Mouse (Mus musculus) heart, postnatal 0 days (tissue): Measurements from ENCODE around the gene Olfr282. TPM values are rescaled to one million over a fixed set of nuclear protein-coding genes. Genes with fewer than 3 reads are reported as not detected.

Source experiments
- ATAC-seq: fragments of 200-750 bp; cut with Nextera tagmentation; 2 replicates; pipeline ENCODE4 v1.8.0; 2017; ENCODE audit warnings: low read depth, moderate number of reproducible peaks, moderate library complexity; ENCODE audit not compliant: insufficient read depth
- DNase-seq: peaks from one replicate; pipeline ENCODE4 v3.0.0-alpha.2; 2016; ENCODE audit warnings: low spot score
- H3K27ac ChIP-seq: fragments of 300-500 bp; sonication (generic); 2 replicates; pipeline ENCODE4 v1.5.1; 2014; ENCODE audit warnings: low read depth, mild to moderate bottlenecking
- H3K27me3 ChIP-seq: fragments of 300-500 bp; sonication (generic); 2 replicates; pipeline ENCODE4 v1.6.1; 2014; ENCODE audit warnings: low read length, mixed read lengths; ENCODE audit not compliant: control insufficient read depth, insufficient read depth
- H3K36me3 ChIP-seq: fragments of 300-500 bp; sonication (generic); replicated peaks from 2 replicates; pipeline ENCODE4 v1.6.1; 2014; ENCODE audit warnings: low read length, mixed read lengths; ENCODE audit not compliant: control insufficient read depth, insufficient read depth
- H3K4me1 ChIP-seq: fragments of 300-500 bp; sonication (generic); 2 replicates; pipeline ENCODE4 v1.6.1; 2014; ENCODE audit warnings: antibody characterized with exemption; ENCODE audit not compliant: control insufficient read depth, insufficient read depth
- H3K4me2 ChIP-seq: fragments of 300-500 bp; sonication (generic); 2 replicates; pipeline ENCODE4 v1.6.1; 2014; ENCODE audit warnings: low read depth, mild to moderate bottlenecking, low read length, moderate library complexity
- H3K4me3 ChIP-seq: fragments of 300-500 bp; sonication (generic); 2 replicates; pipeline ENCODE4 v1.5.1; 2014; ENCODE audit warnings: low read depth, low read length
- H3K9ac ChIP-seq: fragments of 300-500 bp; sonication (generic); replicated peaks from 2 replicates; pipeline ENCODE4 v1.6.1; 2014; ENCODE audit warnings: low read depth, low read length, mixed read lengths
- H3K9me3 ChIP-seq: fragments of 300-500 bp; sonication (generic); replicated peaks from 2 replicates; pipeline ENCODE4 v1.6.1; 2016; ENCODE audit warnings: low read length; ENCODE audit not compliant: control insufficient read depth
- CTCF ChIP-seq: IDR thresholded peaks from 2 replicates; pipeline ENCODE4 v1.5.1; 2016; ENCODE audit warnings: antibody characterized with exemption, control low read depth, low read depth
- EP300 ChIP-seq: IDR thresholded peaks from 2 replicates; pipeline ENCODE4 v1.6.1; 2016; ENCODE audit warnings: antibody characterized with exemption, low read depth
- WGBS: fragments of 180-500 bp; shearing (Covaris S2); extraction: QIAGEN DNeasy Blood & Tissue Kit; methylation state at CpG from one replicate; pipeline ENCODE4 v1.1.7; 2014; 5-methylcytosine and 5-hydroxymethylcytosine counted together
- polyA plus RNA-seq: library from polyadenylated mRNA; unstranded; fragments of >200 nt; fragmentation: Nextera tagmentation; extraction: Ambion mirVana; gene quantifications from 2 replicates; pipeline ENCODE4 v1.2.1, GENCODE M21; 2015
- total RNA-seq: library from RNA; depleted of rRNA; stranded (reverse); fragments of >200 nt; gene quantifications from 2 replicates; pipeline ENCODE4 v1.2.3, GENCODE M21; 2014; ENCODE audit warnings: low replicate concordance; rRNA removed

Olfr282 gene
- total and polyA plus RNA-seq, 2 experiments from 2014 or later = not detected

- 89% methylated on average over 8 of the region's 8 CpGs for WGBS
- no peak overlapping the region for H3K4me2 ChIP-seq
- H3K27ac ChIP-seq = no peak overlapping the region
- H3K27me3 ChIP-seq = no peaks in the 10 kb centered on the region
- no peak for TF ChIP-seq CTCF
- no peak for TF ChIP-seq EP300
- H3K9me3 ChIP-seq = no peaks in the 10 kb centered on the region
- H3K4me1 ChIP-seq = no peaks in the 10 kb centered on the region
- no peak overlapping the region for H3K4me3 ChIP-seq
- H3K36me3 ChIP-seq = no peaks in the 10 kb centered on the region
- no peak for ATAC-seq
- DNase-seq = no peak
- H3K9ac ChIP-seq = no peak overlapping the region
Observed at GRCm38 (mm10) chr15:98486433-98487021, 55.5 kb downstream of the Olfr282 start.

Other genes starting within 250 kb of the Olfr282 start
- gene Olfr288, start 235.7 kb upstream of the Olfr282 start, total RNA-seq = not detected in 2 replicates
- not detected in 2 replicates for gene Olfr288, start 235.7 kb upstream of the Olfr282 start, polyA plus RNA-seq
- not detected in 2 replicates for gene Gm44579, start 210.2 kb upstream of the Olfr282 start, total RNA-seq
- gene Gm44579, start 210.2 kb upstream of the Olfr282 start, polyA plus RNA-seq = not detected in 2 replicates
- gene Olfr287, start 210.2 kb upstream of the Olfr282 start, total RNA-seq = not detected in 2 replicates
- gene Olfr287, start 210.2 kb upstream of the Olfr282 start, polyA plus RNA-seq = not detected in 2 replicates
- gene Olfr286, start 196.8 kb upstream of the Olfr282 start, total RNA-seq = not detected in 2 replicates
- gene Olfr286, start 196.8 kb upstream of the Olfr282 start, polyA plus RNA-seq = not detected in 2 replicates
- not detected in 2 replicates for gene H1fnt, start 173.9 kb upstream of the Olfr282 start, total RNA-seq
- not detected in 2 replicates for gene H1fnt, start 173.9 kb upstream of the Olfr282 start, polyA plus RNA-seq
- gene Zfp641, start 135.1 kb upstream of the Olfr282 start, total RNA-seq = 2.3 and 3.6 TPM in 2 replicates
- 1.5 and 1.6 TPM in 2 replicates for gene Zfp641, start 135.1 kb upstream of the Olfr282 start, polyA plus RNA-seq
- gene Olfr285, start 113.9 kb upstream of the Olfr282 start, total RNA-seq = not detected in 2 replicates
- gene Olfr285, start 113.9 kb upstream of the Olfr282 start, polyA plus RNA-seq = not detected in 2 replicates
- gene Olfr284, start 90.2 kb upstream of the Olfr282 start, total RNA-seq = not detected in 2 replicates
- gene Olfr284, start 90.2 kb upstream of the Olfr282 start, polyA plus RNA-seq = not detected in 2 replicates
- not detected in 2 replicates for gene Olfr283, start 50.3 kb upstream of the Olfr282 start, total RNA-seq
- not detected in 2 replicates for gene Olfr283, start 50.3 kb upstream of the Olfr282 start, polyA plus RNA-seq
- gene Olfr281, start 21.4 kb downstream of the Olfr282 start, total RNA-seq = not detected in 2 replicates
- gene Olfr281, start 21.4 kb downstream of the Olfr282 start, polyA plus RNA-seq = not detected in 2 replicates
- gene OR5BS1P, start 38.7 kb downstream of the Olfr282 start, total RNA-seq = not detected in 2 replicates
- not detected in 2 replicates for gene OR5BS1P, start 38.7 kb downstream of the Olfr282 start, polyA plus RNA-seq
- not detected in 2 replicates for gene Lalba, start 51.5 kb downstream of the Olfr282 start, total RNA-seq
- gene Lalba, start 51.5 kb downstream of the Olfr282 start, polyA plus RNA-seq = 0.26 and 0.36 TPM in 2 replicates
- not detected in 2 replicates for gene Olfr279, start 61.2 kb downstream of the Olfr282 start, total RNA-seq
- not detected in 2 replicates for gene Olfr279, start 61.2 kb downstream of the Olfr282 start, polyA plus RNA-seq
- 58.7 and 62.3 TPM in 2 replicates for gene Kansl2, start 103.0 kb downstream of the Olfr282 start, total RNA-seq
- gene Kansl2, start 103.0 kb downstream of the Olfr282 start, polyA plus RNA-seq = 60.7 and 73.1 TPM in 2 replicates
- gene Ccnt1, start 139.7 kb downstream of the Olfr282 start, total RNA-seq = 20.0 and 32.8 TPM in 2 replicates
- 21.4 and 22.3 TPM in 2 replicates for gene Ccnt1, start 139.7 kb downstream of the Olfr282 start, polyA plus RNA-seq
- not detected in 2 replicates for gene 4930415O20Rik, start 139.8 kb downstream of the Olfr282 start, total RNA-seq
- 0.30 TPM in 1 of 2 replicates, not detected in the other for gene 4930415O20Rik, start 139.8 kb downstream of the Olfr282 start, polyA plus RNA-seq
- 200 and 216 TPM in 2 replicates for gene Adcy6, start 178.9 kb downstream of the Olfr282 start, total RNA-seq
- gene Adcy6, start 178.9 kb downstream of the Olfr282 start, polyA plus RNA-seq = 29.2 and 33.5 TPM in 2 replicates
- gene Cacnb3, start 199.6 kb downstream of the Olfr282 start, total RNA-seq = 15.6 and 19.4 TPM in 2 replicates
- 5.7 and 6.1 TPM in 2 replicates for gene Cacnb3, start 199.6 kb downstream of the Olfr282 start, polyA plus RNA-seq
- 25.1 and 32.7 TPM in 2 replicates for gene Ddx23, start 231.7 kb downstream of the Olfr282 start, total RNA-seq
- 11.8 and 12.9 TPM in 2 replicates for gene Ddx23, start 231.7 kb downstream of the Olfr282 start, polyA plus RNA-seq
- 7.1 and 13.0 TPM in 2 replicates for gene Rnd1, start 246.2 kb downstream of the Olfr282 start, total RNA-seq
- 1.0 and 1.1 TPM in 2 replicates for gene Rnd1, start 246.2 kb downstream of the Olfr282 start, polyA plus RNA-seq